Mouse (Mus musculus) kidney, adult 8-10 months (tissue): ENCODE measurements at regions not wholly inside any gene's neighbourhood (a gene's known extent, or its start where the extent isn't known, plus 50 kb on each side); places are given as distances from the start of the nearest gene placed in this dataset.

ENCODE experiments used
- DNase-seq, 2 experiments: peaks; one replicate each; pipeline ENCODE4 v3.0.0; 2022

- no peak for DNase-seq
Measured at GRCm38 (mm10) chr15:97577196-97577595, 128.4 kb downstream of the Rpap3 start.

- DNase-seq = no peak
Measured at GRCm38 (mm10) chr15:97572639-97573038, 133.0 kb downstream of the Rpap3 start.

- DNase-seq = peak in 1 of 2 experiments; percentile 6
Measured at GRCm38 (mm10) chr15:97571885-97572284, 133.7 kb downstream of the Rpap3 start.

GRCm38 (mm10) chr15:97560096-97560495, 145.5 kb downstream of the Rpap3 start:
- DNase-seq = no peak

GRCm38 (mm10) chr15:97558725-97559124, 146.9 kb downstream of the Rpap3 start:
- no peak for DNase-seq

GRCm38 (mm10) chr15:97548354-97548753, 157.3 kb downstream of the Rpap3 start:
- no peak for DNase-seq

GRCm38 (mm10) chr15:97545034-97545433, 160.6 kb downstream of the Rpap3 start:
- DNase-seq = no peak

GRCm38 (mm10) chr15:97541646-97542045, 164.0 kb downstream of the Rpap3 start:
- no peak for DNase-seq

- DNase-seq = no peak
Measured at GRCm38 (mm10) chr15:97536145-97536544, 169.5 kb downstream of the Rpap3 start.

- DNase-seq = no peak
Measured at GRCm38 (mm10) chr15:97534878-97535277, 170.7 kb downstream of the Rpap3 start.

- no peak for DNase-seq
Measured at GRCm38 (mm10) chr15:97533553-97534291, 171.9 kb downstream of the Rpap3 start.

GRCm38 (mm10) chr15:97532346-97532910, 173.2 kb downstream of the Rpap3 start:
- DNase-seq = no peak

- DNase-seq = no peak
Measured at GRCm38 (mm10) chr15:97528291-97529050, 177.2 kb downstream of the Rpap3 start.

- no peak for DNase-seq
Measured at GRCm38 (mm10) chr15:97520395-97520794, 185.2 kb downstream of the Rpap3 start.

GRCm38 (mm10) chr15:97519919-97520345, 185.7 kb downstream of the Rpap3 start:
- no peak for DNase-seq

GRCm38 (mm10) chr15:97517926-97518325, 187.7 kb downstream of the Rpap3 start:
- no peak for DNase-seq

- no peak for DNase-seq
Measured at GRCm38 (mm10) chr15:97517188-97517587, 188.4 kb downstream of the Rpap3 start.

GRCm38 (mm10) chr15:97515773-97516172, 189.9 kb downstream of the Rpap3 start:
- DNase-seq = no peak

GRCm38 (mm10) chr15:97507656-97508306, 197.8 kb downstream of the Rpap3 start:
- no peak for DNase-seq

GRCm38 (mm10) chr15:97507176-97507575, 198.4 kb downstream of the Rpap3 start:
- DNase-seq = no peak

- DNase-seq = no peak
Measured at GRCm38 (mm10) chr15:97505715-97506114, 199.9 kb downstream of the Rpap3 start.

GRCm38 (mm10) chr15:97504325-97504724, 201.3 kb downstream of the Rpap3 start:
- DNase-seq = no peak

- no peak for DNase-seq
Measured at GRCm38 (mm10) chr15:97502056-97502455, 203.6 kb downstream of the Rpap3 start.
